Mouse (Mus musculus): ENCODE measurements around the gene Pdxdc1.
"Not testable (repeated sequence)": the region's sequence is repeated elsewhere in the genome, so short reads cannot be mapped to it uniquely, and the experiment has no call there.

- TF ChIP-seq ZMIZ1 (IDR thresholded peaks at IDR 0.05; ENCODE audit: low read depth, low read length); POLR2A (IDR thresholded peaks at IDR 0.05; ENCODE audit: control insufficient read depth in 1 of 2, insufficient read depth in 1 of 2, low read depth in 1 of 2, low read length in 2 of 2, poor library complexity in 1 of 2); EP300 (IDR thresholded peaks at IDR 0.05; ENCODE audit: low read depth in 1 of 2, low read length in 2 of 2); CTCF (IDR thresholded peaks at IDR 0.05 in 2 of 3, conservative IDR thresholded peaks at IDR 0.05 in 1 of 3; ENCODE audit: control insufficient read depth in 1 of 3, insufficient read depth in 1 of 3, low read depth in 2 of 3, low read length in 3 of 3, poor library complexity in 1 of 3, severe bottlenecking in 1 of 3); GATA1 (IDR thresholded peaks at IDR 0.05; ENCODE audit: low read depth, low read length): not testable (repeated sequence)
Measured at GRCm38 (mm10) chr16:13922499-13922898, 19.6 kb upstream of the Pdxdc1 start.

Data from MEL (cell line).